Mouse (Mus musculus): ENCODE measurements around the gene Gm17482. TPM values are rescaled to one million over a fixed set of nuclear protein-coding genes. Genes with fewer than 3 reads are reported as not detected.

Gene Gm17482
- total and polyA plus RNA-seq, 3 experiments, result not detected

DNA sequence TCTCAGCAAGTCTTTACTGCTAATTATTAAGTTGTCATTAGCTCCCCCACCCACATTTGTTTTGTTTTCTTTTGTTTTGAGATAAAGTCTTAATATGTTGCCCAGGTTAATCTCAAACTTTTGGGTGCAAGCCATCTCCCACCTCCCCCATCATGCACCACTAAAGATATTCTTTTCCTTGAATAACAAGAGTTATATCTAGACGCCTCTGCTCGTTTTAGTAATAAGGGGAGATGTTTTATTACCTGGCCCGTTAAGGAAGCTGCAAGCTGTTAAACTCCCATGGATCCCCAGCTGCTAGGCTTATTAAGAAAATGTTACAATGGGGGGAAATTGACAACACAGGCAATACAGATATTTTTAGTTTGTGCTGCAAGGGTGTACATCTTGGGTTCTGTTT, 3.4 kb downstream of the Gm17482 start:
- H3K36me3 ChIP-seq (ENCODE audit: control insufficient read depth in 1 of 2, insufficient read depth in 2 of 2, low read length in 2 of 2), result no peaks in the 10 kb centered on the region
- no peak overlapping the region for H3K27ac ChIP-seq (ENCODE audit: control insufficient read depth, low read depth, low read length)
- no peaks in the 10 kb centered on the region for H3K79me2 ChIP-seq (ENCODE audit: control insufficient read depth, insufficient read depth, low read length, poor library complexity)
- no peak overlapping the region for H3K9ac ChIP-seq (ENCODE audit: control insufficient read depth, low read depth, low read length, poor library complexity, severe bottlenecking)
- no peak for DNase-seq (ENCODE audit: low read depth, low spot score)
- H3K27me3 ChIP-seq (ENCODE audit: control insufficient read depth in 1 of 2, insufficient read depth in 2 of 2, low read length in 2 of 2), result no peaks in the 10 kb centered on the region; a peak in 2 of 4 replicates
- TF ChIP-seq SIN3A (IDR thresholded peaks at IDR 0.05; ENCODE audit: low read length), result no peak
- TF ChIP-seq TCF12 (IDR thresholded peaks at IDR 0.05; ENCODE audit: low read depth, low read length), result no peak
- TF ChIP-seq EP300 (IDR thresholded peaks at IDR 0.05; ENCODE audit: low read depth in 1 of 2, low read length in 2 of 2), result no peak
- no peak for TF ChIP-seq NRF1 (IDR thresholded peaks at IDR 0.05; ENCODE audit: insufficient read depth, low read depth, low read length, poor library complexity, severe bottlenecking)
- TF ChIP-seq USF2 (IDR thresholded peaks at IDR 0.05; ENCODE audit: borderline replicate concordance in 1 of 2, insufficient read depth in 1 of 2, low read depth in 1 of 2, low read length in 2 of 2), result no peak
- no peak for TF ChIP-seq MAZ (IDR thresholded peaks at IDR 0.05; ENCODE audit: low read depth, low read length)
- TF ChIP-seq POLR2AphosphoS5 (IDR thresholded peaks at IDR 0.05; ENCODE audit: borderline replicate concordance, low read depth, low read length), result no peak
- TF ChIP-seq ZNF384 (IDR thresholded peaks at IDR 0.05; ENCODE audit: low read depth, low read length), result no peak
- TF ChIP-seq RAD21 (IDR thresholded peaks at IDR 0.05; ENCODE audit: low read depth, low read length), result no peak
- no peak for TF ChIP-seq MXI1 (IDR thresholded peaks at IDR 0.05; ENCODE audit: low read depth, low read length)
- no peak for TF ChIP-seq E2F4 (IDR thresholded peaks at IDR 0.05; ENCODE audit: borderline replicate concordance, low read depth, low read length)
- TF ChIP-seq POLR2AphosphoS2 (IDR thresholded peaks at IDR 0.05; ENCODE audit: low read length), result no peak
- TF ChIP-seq USF1 (IDR thresholded peaks at IDR 0.05; ENCODE audit: low read depth, low read length), result no peak
- TF ChIP-seq CHD2 (IDR thresholded peaks at IDR 0.05; ENCODE audit: low read length), result no peak
- no peak for TF ChIP-seq ZC3H11A (IDR thresholded peaks at IDR 0.05; ENCODE audit: low read depth, low read length)
- TF ChIP-seq KAT2A (conservative IDR thresholded peaks at IDR 0.05; ENCODE audit: low read depth, low read length), result no peak
- TF ChIP-seq MAFK (IDR thresholded peaks at IDR 0.05; ENCODE audit: borderline replicate concordance, low read depth, low read length), result no peak
- TF ChIP-seq MYC (IDR thresholded peaks at IDR 0.05; ENCODE audit: low read depth, low read length), result no peak
- TF ChIP-seq MAX (IDR thresholded peaks at IDR 0.05; ENCODE audit: low read length), result no peak
- no peak overlapping the region for H3K4me3 ChIP-seq (ENCODE audit: control insufficient read depth in 1 of 2, insufficient read depth in 1 of 2, low read depth in 2 of 2, low read length in 2 of 2)
- no peaks in the 10 kb centered on the region for H3K4me1 ChIP-seq (ENCODE audit: control insufficient read depth in 1 of 2, insufficient read depth in 2 of 2, low read length in 2 of 2)
- H3K9me3 ChIP-seq (replicated peaks; ENCODE audit: insufficient read depth, low read length), result no peaks in the 10 kb centered on the region

DNA sequence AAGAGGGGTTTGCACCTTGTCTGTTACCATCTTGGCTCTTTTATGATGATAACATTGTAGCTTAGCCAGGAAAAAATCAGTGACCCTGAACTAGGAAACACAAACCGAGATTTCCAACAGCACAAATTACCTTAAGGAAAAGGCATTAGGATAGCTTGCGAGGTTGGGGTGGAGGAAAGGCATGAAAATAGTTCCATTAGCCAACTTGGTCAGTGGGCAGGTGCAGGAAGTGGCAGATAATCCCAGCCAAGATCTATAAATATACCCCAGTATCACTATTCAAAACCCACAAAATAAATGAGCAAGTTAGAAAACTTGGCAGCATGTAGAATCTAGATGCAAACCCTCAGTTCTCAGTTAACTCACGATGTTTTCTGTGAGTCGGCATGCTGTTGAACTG, 4.7 kb downstream of the Gm17482 start:
- DNase-seq (ENCODE audit: low read depth, low spot score), result no peak
- no peak overlapping the region for H3K9ac ChIP-seq (ENCODE audit: control insufficient read depth, low read depth, low read length, poor library complexity, severe bottlenecking)
- H3K4me1 ChIP-seq (ENCODE audit: control insufficient read depth in 1 of 2, insufficient read depth in 2 of 2, low read length in 2 of 2), result no peaks in the 10 kb centered on the region
- no peak for TF ChIP-seq POLR2AphosphoS2 (IDR thresholded peaks at IDR 0.05; ENCODE audit: low read length)
- TF ChIP-seq KAT2A (conservative IDR thresholded peaks at IDR 0.05; ENCODE audit: low read depth, low read length), result no peak
- no peak for TF ChIP-seq UBTF (IDR thresholded peaks at IDR 0.05; ENCODE audit: borderline replicate concordance, insufficient read depth, low read depth, low read length)
- no peak for TF ChIP-seq EP300 (IDR thresholded peaks at IDR 0.05; ENCODE audit: low read depth in 1 of 2, low read length in 2 of 2)
- TF ChIP-seq POLR2A (IDR thresholded peaks at IDR 0.05; ENCODE audit: control insufficient read depth in 1 of 2, insufficient read depth in 1 of 2, low read depth in 1 of 2, low read length in 2 of 2, poor library complexity in 1 of 2), result no peak
- TF ChIP-seq BHLHE40 (IDR thresholded peaks at IDR 0.05; ENCODE audit: borderline replicate concordance, low read depth, low read length), result no peak
- no peak for TF ChIP-seq TBP (IDR thresholded peaks at IDR 0.05; ENCODE audit: low read depth, low read length)
- no peak for TF ChIP-seq USF2 (IDR thresholded peaks at IDR 0.05; ENCODE audit: borderline replicate concordance in 1 of 2, insufficient read depth in 1 of 2, low read depth in 1 of 2, low read length in 2 of 2)
- no peak for TF ChIP-seq ZMIZ1 (IDR thresholded peaks at IDR 0.05; ENCODE audit: low read depth, low read length)
- no peak for TF ChIP-seq MXI1 (IDR thresholded peaks at IDR 0.05; ENCODE audit: low read depth, low read length)
- TF ChIP-seq GATA1 (IDR thresholded peaks at IDR 0.05; ENCODE audit: low read depth, low read length), result no peak
- TF ChIP-seq ETS1 (IDR thresholded peaks at IDR 0.05; ENCODE audit: low read depth, low read length), result no peak
- no peak for TF ChIP-seq MAZ (IDR thresholded peaks at IDR 0.05; ENCODE audit: low read depth, low read length)
- TF ChIP-seq POLR2AphosphoS5 (IDR thresholded peaks at IDR 0.05; ENCODE audit: borderline replicate concordance, low read depth, low read length), result no peak
- no peak for TF ChIP-seq MAFK (IDR thresholded peaks at IDR 0.05; ENCODE audit: borderline replicate concordance, low read depth, low read length)
- no peak for TF ChIP-seq GABPA (IDR thresholded peaks at IDR 0.05; ENCODE audit: low read depth, low read length)
- no peaks in the 10 kb centered on the region for H3K79me2 ChIP-seq (ENCODE audit: control insufficient read depth, insufficient read depth, low read length, poor library complexity)
- H3K27me3 ChIP-seq (ENCODE audit: control insufficient read depth in 1 of 2, insufficient read depth in 2 of 2, low read length in 2 of 2), result no peaks in the 10 kb centered on the region
- no peak overlapping the region for H3K27ac ChIP-seq (ENCODE audit: control insufficient read depth, low read depth, low read length)
- H3K4me3 ChIP-seq (ENCODE audit: control insufficient read depth in 1 of 2, insufficient read depth in 1 of 2, low read depth in 2 of 2, low read length in 2 of 2), result no peak overlapping the region
- no peaks in the 10 kb centered on the region for H3K9me3 ChIP-seq (replicated peaks; ENCODE audit: insufficient read depth, low read length)
- no peaks in the 10 kb centered on the region for H3K36me3 ChIP-seq (ENCODE audit: control insufficient read depth in 1 of 2, insufficient read depth in 2 of 2, low read length in 2 of 2)
